Mouse (Mus musculus) B cell, adult 2 months (primary cell): ENCODE results near the gene Nckap1l.
"Not testable (repeated sequence)": the region's sequence is repeated elsewhere in the genome, so short reads cannot be mapped to it uniquely, and the experiment has no call there.

Source experiments
- DNase-seq, 2 experiments: peaks; one replicate each; pipeline ENCODE4 v3.0.0; 2022

Nckap1l gene

DNA sequence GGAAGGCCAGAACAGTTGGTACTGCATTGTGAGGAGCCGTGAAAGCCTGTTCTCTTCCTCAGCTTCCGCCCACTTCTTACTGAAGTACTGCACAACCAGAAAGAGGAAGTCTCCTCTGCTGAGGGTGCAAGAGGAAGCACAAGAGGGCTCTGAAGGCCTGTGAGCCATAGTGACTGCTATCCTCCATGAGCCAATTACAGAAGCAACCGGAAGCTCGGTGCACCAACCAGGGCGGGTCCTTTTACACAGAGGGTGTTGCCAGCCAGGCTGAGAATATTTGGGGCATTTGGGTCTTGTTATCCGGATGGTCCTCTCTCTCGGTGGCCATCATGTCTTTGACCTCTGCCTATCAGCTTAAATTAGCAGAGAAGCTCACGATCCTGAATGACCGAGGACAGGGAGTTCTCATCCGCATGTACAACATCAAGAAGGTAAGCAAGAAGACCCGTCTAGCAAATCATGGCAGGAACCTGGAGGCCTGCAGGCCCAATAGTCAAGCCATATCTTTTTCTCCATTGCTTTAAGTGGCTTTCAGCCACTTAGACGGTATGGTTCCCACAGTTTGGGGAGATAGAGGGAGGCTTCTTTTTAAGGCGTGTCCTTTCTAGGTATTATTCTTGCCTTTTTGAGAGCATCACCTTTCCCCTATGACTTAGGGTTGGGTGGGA lies at the start of gene Nckap1l:
Nckap1l (plus strand) TSS at position 244 of the 668 bp plus-strand sequence.
- peak; percentile 85 to 89 for DNase-seq

DNA sequence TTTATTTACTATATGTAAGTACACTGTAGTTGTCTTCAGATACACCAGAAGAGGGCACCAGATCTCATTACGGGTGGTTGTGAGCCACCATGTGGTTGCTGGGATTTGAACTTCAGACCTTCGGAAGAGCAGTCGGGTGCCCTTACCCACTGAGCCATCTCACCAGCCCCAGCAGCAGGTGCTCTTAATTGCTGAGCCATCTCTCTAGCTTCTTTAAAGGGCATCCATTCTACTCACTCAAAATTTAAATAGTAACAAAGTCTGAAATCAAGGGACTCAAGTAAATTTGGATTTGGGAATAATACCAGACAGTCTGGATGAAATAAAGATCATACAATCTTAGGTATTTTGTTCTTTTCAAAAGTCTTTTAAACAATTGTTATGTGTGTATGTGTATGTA lies 48.0 kb upstream of the Nckap1l start:
- not testable (repeated sequence) for DNase-seq

DNA sequence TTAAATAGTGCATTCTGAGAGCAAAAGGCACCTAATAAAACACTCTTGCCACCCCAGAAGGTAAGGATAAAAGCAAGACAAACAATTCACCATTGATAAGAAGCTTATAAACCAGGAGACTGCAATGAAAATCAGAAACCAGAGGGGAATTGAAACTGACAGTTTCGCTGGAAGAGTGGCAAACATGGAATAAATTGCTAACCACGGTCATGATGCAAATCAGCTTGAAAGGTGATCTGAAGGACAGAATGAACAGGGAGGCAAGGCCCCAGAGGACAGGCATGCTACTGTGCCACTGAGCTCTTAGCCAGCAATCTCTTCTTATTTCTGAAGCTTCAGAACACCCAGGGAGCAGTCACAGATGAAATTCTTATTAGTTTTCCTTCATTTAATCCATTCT lies 26.6 kb upstream of the Nckap1l start:
- no peak for DNase-seq

DNA sequence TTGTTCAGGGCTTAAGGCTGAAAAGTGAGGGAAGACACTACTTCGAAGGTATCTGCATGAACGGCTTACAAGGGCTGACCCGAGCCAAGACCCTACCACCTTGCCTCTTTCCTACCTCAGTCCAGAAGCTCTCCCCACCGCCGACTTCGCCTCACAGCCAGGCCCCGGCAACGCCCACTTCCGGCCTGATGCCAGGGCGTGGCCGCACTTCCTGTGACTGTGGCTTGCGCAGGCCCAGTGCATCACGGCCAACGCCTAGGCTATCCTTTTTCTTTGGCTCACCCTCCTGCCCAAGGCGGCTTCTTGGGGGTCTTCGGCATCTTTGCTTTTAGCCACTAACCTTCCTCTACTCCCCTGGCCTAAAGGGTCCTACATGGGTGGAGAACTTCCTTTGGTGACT lies 23.4 kb upstream of the Nckap1l start, which contains the start of gene Gtsf1:
Gtsf1 (minus strand) TSS at position 230 of the 400 bp plus-strand sequence.
- peak in 1 of 2 experiments; percentile 2 for DNase-seq

DNA sequence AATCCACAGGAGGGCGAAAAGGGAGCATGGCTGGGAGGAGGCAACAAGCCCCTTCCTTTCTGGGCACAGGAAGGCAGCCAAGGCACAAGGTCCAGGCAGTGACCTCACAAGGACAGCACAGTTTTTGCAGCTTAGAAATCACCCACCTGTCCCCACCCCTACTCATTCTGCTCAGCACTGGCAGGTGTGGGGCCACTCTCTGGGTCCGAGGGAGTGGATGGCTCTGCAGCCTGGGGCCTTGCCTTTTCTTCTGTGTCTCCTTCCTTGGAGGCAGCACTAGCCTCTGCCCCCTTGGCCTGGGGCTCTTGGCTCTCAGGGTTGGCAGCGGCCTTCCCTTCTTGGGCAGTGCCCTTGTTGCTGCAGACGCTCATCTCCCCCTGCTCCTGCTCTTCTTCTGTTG lies 7.6 kb upstream of the Nckap1l start:
- DNase-seq: not testable (repeated sequence)

DNA sequence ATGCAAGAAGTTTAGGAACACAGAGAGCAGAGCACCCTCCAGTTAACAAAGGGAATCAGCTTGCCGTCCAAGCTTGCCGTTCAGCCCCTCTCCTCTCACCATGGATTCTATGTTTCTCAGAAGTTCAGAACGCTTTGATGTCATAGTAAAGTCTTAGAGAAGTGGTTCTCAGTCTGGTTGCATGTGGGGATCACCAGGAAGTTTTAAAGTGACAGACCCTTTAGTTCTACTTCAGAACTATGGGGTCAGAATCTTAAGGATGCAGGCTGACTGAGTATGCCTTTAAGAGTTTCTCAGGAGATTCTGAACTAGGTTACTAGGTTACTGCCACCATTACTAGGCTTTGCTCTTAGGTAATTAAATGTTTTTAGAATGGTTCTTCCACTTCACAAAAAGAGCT lies 5.2 kb upstream of the Nckap1l start, which contains the start of gene Gtsf2:
Gtsf2 (minus strand) TSS at position 101 of the 400 bp plus-strand sequence.
- no peak for DNase-seq

DNA sequence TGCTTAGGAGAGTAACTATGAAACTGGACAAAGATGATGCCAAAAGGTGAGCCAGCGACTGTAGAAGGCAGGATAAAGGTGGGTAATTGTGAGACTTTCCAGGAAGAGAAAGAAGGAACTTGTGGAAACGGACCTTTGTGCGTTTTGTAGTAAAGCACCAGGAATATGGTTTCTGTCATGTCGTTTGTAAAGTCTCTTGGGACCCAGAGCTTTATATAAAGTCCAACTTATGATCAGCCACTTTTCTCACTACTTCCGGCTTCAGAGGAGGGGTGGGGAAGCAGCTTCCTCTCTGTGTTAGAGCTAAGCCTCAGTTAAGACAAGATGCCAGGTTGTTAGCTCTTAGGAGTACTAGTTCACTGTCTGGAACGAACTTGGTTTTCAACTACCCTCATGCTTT lies 855 bp downstream of the Nckap1l start:
- DNase-seq: peak; percentile 28 to 33

DNA sequence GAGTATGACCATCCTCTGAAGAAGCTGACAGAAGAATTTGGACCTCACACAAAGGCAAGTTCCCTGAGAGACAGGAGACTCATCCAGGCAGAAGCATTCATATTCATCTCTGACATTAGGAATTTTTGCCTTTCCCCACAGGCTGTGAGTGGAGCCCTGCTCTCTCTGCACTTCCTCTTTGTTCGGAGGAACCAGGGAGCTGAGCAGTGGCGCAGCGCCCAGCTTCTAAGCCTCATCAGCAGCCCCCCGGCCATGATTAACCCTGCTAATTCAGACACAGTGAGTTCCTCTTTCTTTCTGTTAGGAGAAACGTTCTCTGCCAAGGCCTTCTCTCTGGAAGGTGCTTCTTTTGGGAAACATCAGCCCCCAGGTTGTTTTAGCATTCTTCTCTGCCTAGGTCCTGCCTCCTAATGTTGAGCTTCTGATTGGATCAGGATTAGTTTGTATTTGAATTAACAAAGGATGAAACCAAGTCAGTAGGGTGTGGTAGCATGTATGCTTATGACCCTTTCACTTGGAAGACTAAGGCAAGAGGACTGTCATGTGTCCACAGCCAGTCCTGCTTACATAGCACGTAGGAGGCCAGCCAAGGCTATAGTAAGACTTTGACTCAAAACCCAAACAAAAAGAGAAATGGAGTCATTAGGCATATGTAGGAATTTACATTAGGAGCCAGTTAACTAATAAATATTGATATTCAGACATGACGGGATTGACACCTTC lies 9.1 kb downstream of the Nckap1l start:
- no peak for DNase-seq

DNA sequence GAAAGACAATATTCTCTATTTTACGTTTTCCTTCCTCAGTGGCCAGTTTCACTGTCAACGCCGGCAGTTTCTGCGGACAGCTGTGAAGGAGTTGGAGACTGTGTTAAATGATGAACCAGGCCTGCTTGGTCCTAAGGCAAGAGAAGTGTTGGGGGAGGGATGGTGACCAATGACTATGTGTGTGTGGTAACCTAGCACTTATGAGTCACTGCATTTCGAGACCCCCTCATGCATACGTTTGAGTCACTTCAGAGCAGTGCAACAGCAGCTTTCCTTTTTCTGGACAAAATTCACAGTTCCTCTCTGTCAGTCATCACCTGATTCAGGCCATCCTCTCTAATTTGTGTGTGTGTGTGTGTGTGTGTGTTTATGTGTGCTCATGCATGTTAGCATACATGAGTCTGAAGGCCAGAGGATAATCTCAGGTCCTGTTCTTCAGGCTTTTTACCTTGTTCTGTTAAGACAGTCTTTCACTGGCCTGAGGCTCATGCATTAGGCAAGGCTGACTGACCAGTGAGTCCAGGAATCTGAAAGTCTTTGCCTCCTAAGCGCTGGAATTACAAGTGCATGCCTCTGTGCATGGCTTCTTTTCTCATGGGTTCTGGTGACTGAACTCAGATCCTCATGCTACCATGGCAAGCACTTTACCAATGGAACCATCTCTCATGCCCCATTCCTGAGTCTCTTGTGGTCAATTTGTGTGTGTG lies 18.0 kb downstream of the Nckap1l start:
- no peak for DNase-seq

DNA sequence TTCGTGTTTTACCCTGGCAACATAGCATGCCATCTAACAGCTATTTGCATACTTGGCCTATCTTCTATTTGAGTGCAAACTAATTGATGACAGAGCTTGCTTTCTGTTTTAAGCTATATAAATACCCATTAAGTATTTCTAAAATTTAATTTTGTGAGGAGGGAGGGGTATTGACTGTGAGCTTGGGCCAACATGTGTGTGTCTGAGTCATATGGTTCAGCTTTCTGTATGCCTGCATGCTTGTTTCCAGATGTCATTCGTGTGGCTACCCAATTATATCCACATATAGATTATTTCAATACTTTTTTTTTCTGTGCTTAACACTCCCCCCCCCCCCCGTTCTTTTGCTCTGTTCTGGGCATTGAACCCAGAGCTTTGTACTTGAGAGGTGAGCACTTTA lies 18.7 kb downstream of the Nckap1l start:
- no peak for DNase-seq

DNA sequence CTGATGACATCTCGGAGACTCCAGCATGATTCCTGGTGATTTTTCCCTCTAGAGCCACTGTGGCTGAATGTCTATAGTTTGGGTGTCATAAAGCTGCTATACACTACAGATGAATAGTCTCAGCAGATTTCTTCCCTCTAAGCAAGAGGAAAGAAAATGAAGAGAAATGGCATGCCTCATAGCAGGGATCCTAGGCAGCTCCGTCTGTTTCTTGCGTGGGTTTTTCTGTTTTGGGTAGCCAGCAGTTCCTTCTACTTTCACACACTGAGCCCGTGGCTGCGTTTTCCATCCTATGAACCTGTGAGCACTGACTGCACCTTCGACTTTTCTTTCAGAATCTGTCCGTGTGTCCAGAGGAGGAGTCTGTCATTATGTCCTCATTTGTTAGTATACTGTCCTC lies 19.6 kb downstream of the Nckap1l start:
- no peak for DNase-seq

DNA sequence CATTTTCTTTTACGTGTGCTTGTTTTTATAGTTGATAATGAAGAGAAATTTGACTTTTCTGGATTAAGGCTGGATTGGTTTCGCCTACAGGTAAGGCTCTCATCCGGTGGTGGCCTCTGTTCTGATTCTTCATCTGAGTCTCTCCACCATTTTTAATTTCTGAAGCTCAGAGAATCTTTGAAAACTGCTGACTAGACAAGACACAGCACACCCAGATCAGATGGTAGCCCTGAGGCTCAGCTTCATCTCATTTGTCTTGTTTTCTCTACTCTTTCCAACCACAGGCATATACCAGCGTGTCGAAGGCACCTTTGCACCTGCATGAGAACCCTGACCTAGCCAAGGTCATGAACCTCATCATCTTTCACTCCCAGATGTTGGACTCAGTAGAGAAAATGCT lies 20.2 kb downstream of the Nckap1l start:
- no peak for DNase-seq

DNA sequence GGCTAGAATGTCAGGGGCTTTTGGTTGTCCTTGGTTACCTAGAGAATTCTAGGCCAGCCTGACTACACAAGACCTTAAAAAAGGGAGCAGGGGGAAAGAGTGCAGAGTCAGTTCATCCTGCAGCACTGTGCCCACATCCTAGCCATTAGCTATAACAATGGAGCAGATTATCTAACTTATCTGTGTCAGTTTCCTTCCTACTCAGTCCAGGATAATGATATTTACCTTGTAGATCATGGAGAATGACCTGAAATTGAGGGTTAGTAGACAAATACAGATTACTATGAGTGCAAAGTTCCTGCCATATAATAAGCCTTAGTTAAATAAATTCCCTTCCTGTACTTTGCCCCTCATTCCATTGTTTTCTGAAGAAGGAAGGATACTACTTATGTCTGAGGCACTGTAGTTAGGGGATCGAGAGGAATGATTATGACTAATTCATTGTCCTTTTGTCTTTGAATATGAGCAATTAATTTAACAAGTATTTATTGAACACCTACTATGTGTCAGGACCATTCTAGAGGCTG lies 25.5 kb downstream of the Nckap1l start:
- no peak for DNase-seq

DNA sequence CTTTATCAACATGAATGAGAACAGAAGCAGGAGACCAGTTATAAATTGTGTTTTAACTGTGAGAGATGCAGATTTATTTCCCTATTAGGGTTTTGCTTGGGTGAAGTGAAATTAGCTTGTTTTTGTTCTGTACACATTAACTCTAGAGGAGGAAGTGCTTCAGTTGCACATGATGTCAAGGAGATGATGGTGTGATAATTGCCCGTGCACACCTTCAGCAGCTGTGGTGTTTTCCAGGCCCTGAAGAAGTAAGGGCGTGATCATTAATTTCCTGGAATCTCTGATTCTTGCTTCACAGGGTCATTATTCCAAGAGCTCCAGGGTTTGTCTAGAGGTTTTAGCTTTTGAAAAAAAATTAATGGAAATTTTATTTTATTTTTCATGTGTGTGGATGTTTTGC lies 26.5 kb downstream of the Nckap1l start:
- DNase-seq: no peak

DNA sequence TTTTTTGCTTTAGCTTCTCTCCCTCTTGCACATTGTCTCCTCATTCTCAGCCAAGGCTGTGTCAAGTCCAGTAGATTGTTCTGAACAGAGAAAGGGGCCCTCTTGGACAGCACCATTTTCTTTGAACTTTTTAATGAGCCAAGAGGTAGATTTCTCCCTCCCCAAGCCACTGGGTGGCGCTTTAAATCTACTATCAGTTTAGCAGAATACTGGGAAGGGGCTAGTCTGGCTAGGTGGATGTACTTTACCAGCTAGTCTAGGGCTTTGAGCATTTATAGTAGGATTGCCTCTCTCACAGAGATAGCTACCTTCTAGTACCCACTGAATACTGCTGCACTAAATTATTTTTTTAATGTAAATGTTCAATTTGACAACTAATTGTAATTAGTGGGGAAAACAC lies 28.9 kb downstream of the Nckap1l start:
- DNase-seq: no peak

DNA sequence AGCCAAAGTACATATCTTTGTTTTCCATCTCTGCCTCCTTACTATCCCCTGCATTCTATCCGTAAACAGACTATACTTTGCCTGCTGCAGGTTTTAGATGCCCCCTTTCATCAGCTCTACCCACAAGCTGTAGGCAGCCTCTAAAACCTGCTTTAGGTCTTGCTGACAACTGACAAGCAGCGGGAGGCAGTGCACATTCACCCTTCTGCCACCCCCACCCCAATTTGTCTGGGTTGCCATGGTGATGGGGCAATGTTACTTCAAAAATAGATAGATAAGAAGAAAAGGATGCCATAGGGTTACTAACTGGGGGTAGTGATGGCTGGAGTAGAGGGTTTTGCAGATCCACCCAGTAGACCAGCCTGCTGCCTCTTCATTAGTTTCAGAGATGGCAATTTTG lies 30.9 kb downstream of the Nckap1l start:
- no peak for DNase-seq

DNA sequence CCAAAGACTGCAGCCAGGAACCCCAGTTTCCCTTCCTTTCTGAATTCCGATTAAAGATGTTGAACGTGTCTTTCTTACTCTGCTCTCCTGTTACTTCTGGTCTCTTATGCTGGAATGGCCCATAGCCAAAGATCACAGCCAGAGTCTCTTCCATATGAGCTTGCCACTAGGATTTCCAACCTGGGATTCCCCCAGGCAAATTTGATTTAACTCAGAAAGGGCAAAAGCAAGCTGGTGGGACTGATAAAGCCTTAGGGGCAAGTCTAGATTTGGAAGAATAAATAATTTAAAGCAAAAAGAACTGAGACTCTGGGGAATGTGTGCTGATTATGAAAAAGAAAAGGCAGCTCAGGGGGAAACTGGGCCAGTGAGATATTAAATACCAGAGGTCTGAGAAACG lies 31.5 kb downstream of the Nckap1l start:
- no peak for DNase-seq

DNA sequence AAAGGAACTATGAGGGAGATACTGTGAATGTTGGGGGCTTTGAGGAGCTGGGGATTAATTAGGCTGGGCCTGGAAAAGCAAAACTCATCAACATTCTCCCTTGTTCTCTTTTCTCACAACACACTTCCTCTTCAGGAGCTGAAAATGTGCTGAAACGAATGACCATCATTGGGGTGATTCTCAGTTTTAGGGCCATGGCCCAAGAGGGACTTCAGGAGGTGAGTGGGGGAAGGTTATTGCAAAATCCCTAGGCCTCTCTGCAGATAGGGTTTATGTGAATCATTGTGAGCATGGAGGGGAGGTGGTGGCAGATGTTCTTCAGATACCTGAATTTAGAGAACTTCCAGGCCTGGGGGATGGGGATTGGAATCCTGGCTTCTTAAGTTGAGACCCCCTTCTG lies 33.1 kb downstream of the Nckap1l start:
- no peak for DNase-seq

DNA sequence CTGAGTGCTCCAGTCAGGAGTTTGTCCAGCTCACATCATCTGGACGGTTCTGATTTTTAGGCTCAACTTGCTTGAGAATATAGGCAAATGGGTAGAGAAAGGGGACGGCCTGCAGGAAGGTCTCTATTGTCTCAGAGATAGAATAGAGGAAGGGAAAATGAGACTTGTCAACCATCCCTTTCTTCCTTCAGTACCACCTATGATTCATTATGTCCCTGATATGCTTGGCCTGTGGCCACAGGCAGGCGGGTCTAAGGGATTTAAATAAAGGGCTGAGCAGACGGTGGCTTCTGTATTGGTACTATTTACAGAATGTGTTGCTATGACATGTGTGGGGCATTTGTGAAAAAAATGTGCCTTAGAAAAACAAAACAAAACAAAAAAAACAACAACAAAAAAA lies 34.7 kb downstream of the Nckap1l start:
- no peak for DNase-seq

DNA sequence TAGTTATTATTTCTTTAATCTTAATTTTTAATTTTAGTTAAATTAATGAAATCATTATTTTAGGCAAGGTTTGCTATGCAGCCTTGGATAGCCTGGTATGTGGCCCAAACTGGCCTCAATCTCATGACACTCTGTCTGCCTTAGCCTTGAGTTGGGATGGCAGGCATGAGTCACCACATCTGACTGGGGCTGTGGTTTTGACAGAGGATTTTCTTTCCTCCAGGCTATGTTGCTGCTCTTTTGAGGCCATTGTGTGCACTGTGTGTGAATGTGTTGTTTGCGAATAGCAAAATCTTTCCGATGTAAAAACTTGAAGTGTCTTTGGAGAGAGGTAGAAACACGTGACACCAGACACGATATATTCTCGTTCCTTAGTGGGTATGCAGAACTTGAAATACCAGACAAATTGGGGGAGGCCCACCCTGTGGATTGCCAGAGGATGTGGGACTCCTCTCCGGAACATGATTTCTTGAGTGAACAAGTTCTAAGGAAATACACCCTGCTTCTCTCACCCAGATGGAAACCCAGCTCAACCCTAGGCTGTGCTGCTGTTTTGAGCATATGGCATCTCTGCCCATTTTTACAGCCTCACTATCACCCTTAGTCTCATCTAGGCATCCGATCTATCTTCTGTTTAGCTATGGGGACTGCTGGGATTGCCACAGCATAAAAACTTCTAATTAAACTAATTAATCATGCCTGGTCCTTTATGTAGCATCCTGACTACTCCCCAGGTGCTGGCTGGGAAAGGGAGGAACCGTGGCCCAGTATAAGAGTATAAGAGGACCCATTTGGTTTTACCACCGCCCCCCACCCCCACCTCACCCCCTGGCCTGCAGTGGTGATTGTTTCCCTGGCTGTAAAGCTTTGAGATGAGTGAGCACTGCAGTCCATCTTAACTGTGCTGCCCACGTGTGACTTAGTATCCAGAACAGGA lies 42.9 kb downstream of the Nckap1l start:
- no peak for DNase-seq

DNA sequence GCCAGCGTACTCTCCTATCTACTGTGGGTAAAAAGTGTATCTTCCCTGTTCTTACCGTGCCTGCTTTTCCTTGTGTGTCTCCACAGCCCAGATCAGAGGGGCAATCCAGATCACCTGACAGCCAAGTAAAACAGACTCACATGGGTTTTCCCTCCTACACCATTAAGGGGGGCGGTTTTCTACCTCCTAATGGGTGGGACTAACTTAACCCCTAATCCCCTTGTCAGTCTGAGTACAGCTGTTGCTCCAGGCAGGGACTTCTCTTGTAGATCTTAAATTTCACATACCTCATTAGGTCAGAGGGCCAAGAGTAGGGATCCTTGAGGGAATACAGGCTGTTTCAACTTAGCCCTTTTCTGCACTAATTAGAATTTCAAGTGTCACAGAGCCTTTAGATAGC lies 44.6 kb downstream of the Nckap1l start:
- DNase-seq: no peak

DNA sequence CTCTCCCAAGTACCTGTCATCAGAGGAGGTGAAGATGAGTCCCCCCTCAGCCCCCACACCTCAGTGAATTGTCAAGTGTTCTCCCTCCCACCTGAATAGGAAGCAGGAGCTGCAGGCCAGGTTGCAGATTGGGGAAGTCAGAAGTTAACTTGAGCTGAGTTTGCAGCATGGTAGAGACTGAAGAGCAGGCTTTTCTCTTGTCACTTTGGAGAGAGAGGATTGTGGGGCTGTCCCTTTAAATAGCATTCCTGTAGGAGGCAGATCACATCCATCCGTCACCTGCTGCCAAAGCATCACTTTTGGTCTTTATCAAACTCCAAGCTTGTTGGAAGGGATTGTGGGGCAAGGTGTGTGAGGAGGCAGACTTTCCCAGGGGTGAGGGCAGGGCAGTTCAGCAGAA lies 47.1 kb downstream of the Nckap1l start:
- DNase-seq: no peak
